In genomic region chr5:148526631-148527030, GRCm38 (mm10) we compare ENCODE assay signal across 23 mouse cellular contexts. TPM values are rescaled to one million over a fixed set of nuclear protein-coding genes. Genes with fewer than 3 reads are reported as not detected.
A peak's percentile ranks its signal among the peaks of the same experiment; 100 is the strongest.
DNase-seq lines count a peak whose midpoint lies in the region; ATAC-seq lines count a peak whose summit lies in the region.
"Had no signal": no experiment of that assay in that cellular context is flagged by ENCODE, and none has a peak within 500 bp of the region (broad histone marks: within the 10 kb centered on the region; RNA-seq: fewer than 3 reads in every experiment).

No protein-coding gene starts in this region.

- H3K36me3 ChIP-seq in heart, embryonic 11.5 days (ENCODE audit: control insufficient read depth, insufficient read depth, low read length), result no peaks in the 10 kb centered on the region
- no peaks in the 10 kb centered on the region for H3K36me3 ChIP-seq in midbrain, embryonic 13.5 days
- H3K36me3 ChIP-seq in midbrain, embryonic 16.5 days (ENCODE audit: control insufficient read depth, insufficient read depth, low read length), result no peaks in the 10 kb centered on the region
- no peaks in the 10 kb centered on the region for H3K36me3 ChIP-seq in neural tube, embryonic 15.5 days
- H3K36me3 ChIP-seq: embryonic facial prominence, embryonic 13.5 days; heart, embryonic 10.5 days had no signal

- DNase-seq in heart, adult 11 months, result peak; percentile 64
- DNase-seq in testis, postnatal 14 days (ENCODE audit: low spot score), result no peak
- DNase-seq: adrenal gland, adult 2 months; adrenal gland, postnatal 14 days; cerebellum, adult 11 months; cerebellum, adult 2 months; cerebellum, adult 9-11 months; cerebellum, postnatal 25 days; gastrocnemius, postnatal 25 days; heart, adult 2 months had no signal

- H3K4me1 ChIP-seq in heart, embryonic 11.5 days (ENCODE audit: control insufficient read depth, insufficient read depth, low read length), result peaks cover 9% of the 10 kb centered on the region; the same call in 1 of the 2 replicates
- peaks cover 29% of the 10 kb centered on the region for H3K4me1 ChIP-seq in midbrain, embryonic 13.5 days (replicated peaks)
- H3K4me1 ChIP-seq in midbrain, embryonic 16.5 days (ENCODE audit: control insufficient read depth, insufficient read depth, low read length), result peaks cover 18% of the 10 kb centered on the region
- H3K4me1 ChIP-seq in neural tube, embryonic 15.5 days, result peaks cover 31% of the 10 kb centered on the region

- H3K27ac ChIP-seq in heart, embryonic 11.5 days (ENCODE audit: low read depth, low read length), result no peak overlapping the region
- H3K27ac ChIP-seq in midbrain, embryonic 13.5 days, result 0 out of 2 replicates have a peak overlapping the region, but pooled peaks have one; percentile 35
- H3K27ac ChIP-seq in midbrain, embryonic 16.5 days (ENCODE audit: low read length), result no peak overlapping the region
- H3K27ac ChIP-seq in neural tube, embryonic 15.5 days (replicated peaks), result peak overlapping the region; percentile 33; the same call in 1 of the 2 replicates
- H3K27ac ChIP-seq: embryonic facial prominence, embryonic 13.5 days; forebrain, embryonic 10.5 days; forebrain, embryonic 13.5 days; heart, adult 2 months; heart, embryonic 10.5 days; hindbrain, embryonic 14.5 days; hindbrain, postnatal 0 days had no signal

- H3K27me3 ChIP-seq in heart, embryonic 11.5 days (ENCODE audit: control insufficient read depth, insufficient read depth, low read length), result no peaks in the 10 kb centered on the region
- no peaks in the 10 kb centered on the region for H3K27me3 ChIP-seq in midbrain, embryonic 13.5 days
- no peaks in the 10 kb centered on the region for H3K27me3 ChIP-seq in midbrain, embryonic 16.5 days (ENCODE audit: control insufficient read depth, insufficient read depth, low read depth, low read length)
- H3K27me3 ChIP-seq in neural tube, embryonic 15.5 days (replicated peaks), result no peaks in the 10 kb centered on the region
- H3K27me3 ChIP-seq: embryonic facial prominence, embryonic 13.5 days; forebrain, embryonic 13.5 days had no signal

- H3K9ac ChIP-seq in heart, embryonic 11.5 days (ENCODE audit: low read depth, low read length), result no peak overlapping the region
- H3K9ac ChIP-seq in midbrain, embryonic 13.5 days (replicated peaks), result no peak overlapping the region
- H3K9ac ChIP-seq in midbrain, embryonic 16.5 days (ENCODE audit: low read depth, low read length), result no peak overlapping the region
- no peak overlapping the region for H3K9ac ChIP-seq in neural tube, embryonic 15.5 days (replicated peaks)
- H3K9ac ChIP-seq: embryonic facial prominence, embryonic 13.5 days; forebrain, embryonic 13.5 days; hindbrain, embryonic 14.5 days had no signal

- WGBS in heart, embryonic 11.5 days (ENCODE audit: insufficient replicate concordance), result 83% methylated on average over 8 of the region's 8 CpGs
- WGBS in midbrain, embryonic 13.5 days, result 75% methylated on average over 8 of the region's 8 CpGs
- 71% methylated on average over 8 of the region's 8 CpGs for WGBS in midbrain, embryonic 16.5 days
- 44% methylated on average over 8 of the region's 8 CpGs for WGBS in neural tube, embryonic 15.5 days

- H3K4me3 ChIP-seq in heart, embryonic 11.5 days (ENCODE audit: low read depth, low read length), result no peak overlapping the region
- no peak overlapping the region for H3K4me3 ChIP-seq in midbrain, embryonic 13.5 days (replicated peaks)
- H3K4me3 ChIP-seq in midbrain, embryonic 16.5 days (ENCODE audit: low read depth, low read length), result no peak overlapping the region
- H3K4me3 ChIP-seq in neural tube, embryonic 15.5 days (replicated peaks), result no peak overlapping the region
- H3K4me3 ChIP-seq: embryonic facial prominence, embryonic 13.5 days; forebrain, embryonic 10.5 days; forebrain, embryonic 13.5 days; heart, adult 2 months; heart, embryonic 10.5 days had no signal

- H3K4me2 ChIP-seq in heart, embryonic 11.5 days, result no peak overlapping the region
- no peak overlapping the region for H3K4me2 ChIP-seq in midbrain, embryonic 13.5 days (replicated peaks)
- H3K4me2 ChIP-seq in midbrain, embryonic 16.5 days (ENCODE audit: low read length), result no peak overlapping the region
- H3K4me2 ChIP-seq in neural tube, embryonic 15.5 days, result no peak overlapping the region
- H3K4me2 ChIP-seq: embryonic facial prominence, embryonic 13.5 days; forebrain, embryonic 13.5 days; hindbrain, embryonic 14.5 days had no signal

- no peak for ATAC-seq in heart, embryonic 11.5 days (replicated peaks; ENCODE audit: insufficient number of reproducible peaks, low FRiP score, low TSS enrichment)
- no peak for ATAC-seq in midbrain, embryonic 13.5 days
- ATAC-seq in midbrain, embryonic 16.5 days, result no peak
- no peak for ATAC-seq in neural tube, embryonic 15.5 days (ENCODE audit: low FRiP score)
- ATAC-seq: CD4-positive, CD25-positive, alpha-beta regulatory T cell, adult 4 months; forebrain, embryonic 13.5 days; forebrain, embryonic 16.5 days; hindbrain, postnatal 0 days; inflammation-experienced regulatory T-cells, adult 6 months had no signal

- H3K9me3 ChIP-seq in heart, embryonic 11.5 days (replicated peaks; ENCODE audit: control insufficient read depth, low read length), result no peaks in the 10 kb centered on the region
- H3K9me3 ChIP-seq in midbrain, embryonic 13.5 days, result no peaks in the 10 kb centered on the region
- H3K9me3 ChIP-seq in midbrain, embryonic 16.5 days (replicated peaks; ENCODE audit: control insufficient read depth, low read length, poor library complexity, severe bottlenecking), result no peaks in the 10 kb centered on the region
- H3K9me3 ChIP-seq in neural tube, embryonic 15.5 days (replicated peaks), result no peaks in the 10 kb centered on the region
- H3K9me3 ChIP-seq: embryonic facial prominence, embryonic 13.5 days; forebrain, embryonic 10.5 days; forebrain, embryonic 13.5 days; heart, embryonic 10.5 days had no signal

RNA-seq across cellular contexts. Expression of gene Ubl3, which starts 26.0 kb away (rescaled TPM):
- polyA plus RNA-seq in heart, embryonic 11.5 days (2014; fragmentation: Nextera tagmentation; extraction: Ambion mirVana), result 57.1 and 59.1 TPM in 2 replicates
- polyA plus RNA-seq in midbrain, embryonic 13.5 days (2015; fragmentation: Nextera tagmentation; extraction: Ambion mirVana), result 55.3 and 69.1 TPM in 2 replicates
- polyA plus RNA-seq in midbrain, embryonic 16.5 days (2015; fragmentation: Nextera tagmentation; extraction: Ambion mirVana), result 79.9 and 84.3 TPM in 2 replicates
- 98.3 and 98.4 TPM in 2 replicates for polyA plus RNA-seq in neural tube, embryonic 15.5 days (2015; fragmentation: Nextera tagmentation; extraction: Ambion mirVana)

Comparison
In these comparisons a context has a peak if more than half of its experiments do, and no peak if none do; other contexts are left out.
1. H3K27ac ChIP-seq: peak in midbrain, embryonic 13.5 days (single experiment) and neural tube, embryonic 15.5 days (single experiment); none in heart, embryonic 11.5 days (single experiment) and midbrain, embryonic 16.5 days (single experiment).